Mouse (Mus musculus) lung, postnatal 36 days (tissue): ENCODE measurements at regions not wholly inside any gene's neighbourhood (a gene's known extent, or its start where the extent isn't known, plus 50 kb on each side); places are given as distances from the start of the nearest gene placed in this dataset.

ENCODE experiments used
- DNase-seq: peaks from one replicate; pipeline ENCODE4 v3.0.0; 2022; ENCODE audit warnings: mixed read lengths

GRCm38 (mm10) chrX:21828975-21829374 is 84.1 kb upstream of the Gm28269 start:
- DNase-seq, result peak; percentile 48

GRCm38 (mm10) chrX:21809212-21809611 is 64.3 kb upstream of the Gm28269 start:
- DNase-seq, result no peak

GRCm38 (mm10) chrX:21801834-21802233 is 56.9 kb upstream of the Gm28269 start:
- no peak for DNase-seq
